Mouse (Mus musculus) limb, embryonic 11.5 days (tissue): ENCODE data around the gene Crtc1. TPM values are rescaled to one million over a fixed set of nuclear protein-coding genes. Genes with fewer than 3 reads are reported as not detected.

ENCODE experiments used
- ATAC-seq: fragments of 200-750 bp; cut with Nextera tagmentation; 2 replicates; pipeline ENCODE4 v1.8.0; 2017; ENCODE audit warnings: low read depth; ENCODE audit not compliant: insufficient number of reproducible peaks, low FRiP score, low TSS enrichment
- DNase-seq: peaks from one replicate; pipeline ENCODE4 v3.0.0-alpha.2; 2015; ENCODE audit warnings: low spot score
- H3K27ac ChIP-seq: fragments of 300-500 bp; sonication (generic); replicated peaks from 2 replicates; pipeline ENCODE4 v1.5.1; 2014; ENCODE audit warnings: low read depth, mild to moderate bottlenecking, low read length
- H3K27me3 ChIP-seq: fragments of 300-500 bp; sonication (generic); 2 replicates; pipeline ENCODE4 v1.6.1; 2014; ENCODE audit warnings: mild to moderate bottlenecking, low read length, mixed read lengths; ENCODE audit not compliant: control insufficient read depth, insufficient read depth
- H3K36me3 ChIP-seq: fragments of 300-500 bp; sonication (generic); 2 replicates; pipeline ENCODE4 v1.6.1; 2014; ENCODE audit warnings: mild to moderate bottlenecking, low read length, moderate library complexity, mixed read lengths; ENCODE audit not compliant: control insufficient read depth, insufficient read depth
- H3K4me1 ChIP-seq: fragments of 300-500 bp; sonication (generic); 2 replicates; pipeline ENCODE4 v1.6.1; 2014; ENCODE audit warnings: low read length, mixed read lengths; ENCODE audit not compliant: control insufficient read depth, insufficient read depth
- H3K4me2 ChIP-seq: fragments of 300-500 bp; sonication (generic); 2 replicates; pipeline ENCODE4 v1.6.1; 2014; ENCODE audit warnings: low read depth, mild to moderate bottlenecking, moderate library complexity; ENCODE audit not compliant: severe bottlenecking
- H3K4me3 ChIP-seq: fragments of 300-500 bp; sonication (generic); 2 replicates; pipeline ENCODE4 v1.5.1; 2014; ENCODE audit warnings: low read depth, low read length
- H3K9ac ChIP-seq: fragments of 300-500 bp; sonication (generic); 2 replicates; pipeline ENCODE4 v1.6.1; 2014; ENCODE audit warnings: mild to moderate bottlenecking, low read length
- H3K9me3 ChIP-seq: fragments of 300-500 bp; sonication (generic); 2 replicates; pipeline ENCODE4 v1.6.1; 2016; ENCODE audit warnings: low read length; ENCODE audit not compliant: control insufficient read depth
- WGBS: fragments of 180-500 bp; shearing (Covaris S2); extraction: QIAGEN DNeasy Blood & Tissue Kit; methylation state at CpG from one replicate; pipeline ENCODE4 v1.1.7; 2014; 5-methylcytosine and 5-hydroxymethylcytosine counted together
- polyA plus RNA-seq: library from polyadenylated mRNA; unstranded; fragments of >200 nt; fragmentation: Nextera tagmentation; extraction: Ambion mirVana; gene quantifications from 2 replicates; pipeline ENCODE4 v1.2.1, GENCODE M21; 2014

The Crtc1 gene
- polyA plus RNA-seq, 1 experiment from 2014 or later = 16.6 TPM

DNA sequence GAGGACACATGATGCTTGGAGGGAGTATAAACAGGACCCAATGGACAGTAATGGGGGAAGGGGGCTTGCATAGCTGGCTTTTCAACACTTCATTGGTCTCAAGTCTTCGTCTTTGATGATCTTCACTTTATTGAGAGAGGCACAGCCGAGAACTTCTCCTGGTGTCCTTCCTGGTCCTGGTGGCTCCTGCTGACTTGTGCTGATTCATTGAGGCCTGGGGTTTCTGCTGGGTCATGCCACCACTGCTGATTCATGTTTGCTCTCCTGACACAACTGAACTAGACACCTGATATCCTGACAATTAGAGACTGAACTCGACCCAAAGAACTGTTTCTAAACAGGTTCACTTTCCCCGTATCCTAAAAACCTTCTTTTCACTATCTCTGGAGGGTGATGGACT, 3.9 kb upstream of the Crtc1 start:
- no peaks in the 10 kb centered on the region for H3K27me3 ChIP-seq
- WGBS = 79% methylated on average over 4 of the region's 4 CpGs
- ATAC-seq = no peak

DNA sequence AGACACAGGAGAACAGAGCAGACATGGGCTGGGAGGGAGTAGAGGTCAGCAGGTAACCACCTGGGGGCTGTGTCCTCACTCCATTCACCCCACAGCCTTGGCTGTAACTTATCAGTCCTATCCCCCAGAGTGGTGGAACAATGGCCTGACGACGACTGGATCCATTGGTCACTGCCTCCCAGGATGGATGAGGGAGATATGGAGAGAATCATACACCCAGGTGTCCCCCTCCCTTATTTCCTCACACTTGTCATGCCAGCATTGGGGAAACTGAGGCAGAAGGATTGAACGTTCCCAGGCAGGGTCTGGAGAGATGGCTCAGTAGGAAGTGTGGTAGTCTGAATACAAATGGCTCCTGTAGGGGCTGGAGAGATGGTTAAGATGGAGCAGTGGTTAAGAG, 2.2 kb upstream of the Crtc1 start:
- no peaks in the 10 kb centered on the region for H3K27me3 ChIP-seq
- no peak overlapping the region for H3K27ac ChIP-seq
- ATAC-seq (no peak), DNase-seq (no peak)
- WGBS = 66% methylated on average over 3 of the region's 3 CpGs
- H3K36me3 ChIP-seq = no peaks in the 10 kb centered on the region
- no peak overlapping the region for H3K4me2 ChIP-seq
- H3K4me1 ChIP-seq = peaks cover 7% of the 10 kb centered on the region
- 0 out of 2 replicates have a peak overlapping the region, but pooled peaks have one; percentile 4 for H3K9ac ChIP-seq
- no peaks in the 10 kb centered on the region for H3K9me3 ChIP-seq
- no peak overlapping the region for H3K4me3 ChIP-seq

More for the DNA sequence above, 3.9 kb upstream of the Crtc1 start:
- Histone ChIP-seq H3K4me2 (no peak overlapping the region), H3K27ac (no peak overlapping the region), H3K4me3 (no peak overlapping the region), H3K9me3 (no peaks in the 10 kb centered on the region), H3K36me3 (no peaks in the 10 kb centered on the region), H3K4me1 (peaks cover 13% of the 10 kb centered on the region), H3K9ac (no peak overlapping the region)
- no peak for DNase-seq

DNA sequence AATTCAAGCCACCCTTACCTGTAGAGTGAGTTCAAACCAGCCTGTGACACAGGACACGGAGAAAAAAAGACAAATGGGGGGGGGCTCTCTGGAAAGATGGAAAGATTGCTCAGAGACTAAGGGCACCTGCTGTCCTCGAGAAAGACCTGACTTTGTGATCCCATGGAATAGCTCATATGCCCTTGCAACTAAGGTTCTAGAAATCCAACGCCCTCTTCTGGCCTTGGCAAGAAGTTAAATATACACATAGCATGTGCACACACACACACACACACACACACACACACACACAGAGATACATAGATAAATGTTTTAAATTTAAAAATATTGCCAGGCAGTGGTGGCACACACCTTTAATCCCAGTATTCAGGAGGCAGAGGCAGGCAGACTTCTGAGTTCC, 867 bp upstream of the Crtc1 start:
- no peak for DNase-seq
- H3K36me3 ChIP-seq = no peaks in the 10 kb centered on the region
- no peak overlapping the region; the same call in 1 of the 2 replicates for H3K4me2 ChIP-seq
- H3K27ac ChIP-seq = no peak overlapping the region
- no peak overlapping the region for H3K9ac ChIP-seq
- H3K4me3 ChIP-seq = no peak overlapping the region; the same call in 1 of the 2 replicates
- H3K9me3 ChIP-seq = no peaks in the 10 kb centered on the region
- WGBS = 57% methylated on average over 3 of the region's 3 CpGs
- ATAC-seq = no peak
- H3K4me1 ChIP-seq = peaks cover 7% of the 10 kb centered on the region
- no peaks in the 10 kb centered on the region for H3K27me3 ChIP-seq

DNA sequence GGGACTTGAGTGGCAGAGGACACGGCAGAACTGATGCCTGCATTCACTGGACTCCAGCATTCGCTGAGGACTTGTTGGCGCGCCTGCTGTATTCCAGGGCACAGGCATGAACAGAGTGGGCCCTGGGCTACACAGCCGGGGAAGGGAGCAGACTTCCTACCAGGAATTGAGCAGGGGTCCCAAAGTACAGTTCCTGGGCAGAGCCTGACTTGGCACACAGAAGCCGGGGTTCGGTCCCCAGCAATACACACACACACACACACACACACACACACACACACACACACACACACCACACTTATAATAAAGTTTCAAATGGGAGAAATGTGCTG, 435 bp upstream of the Crtc1 start:
- no peak for DNase-seq
- H3K4me3 ChIP-seq = peak overlapping the region; percentile 62
- H3K36me3 ChIP-seq = no peaks in the 10 kb centered on the region
- 0 out of 2 replicates have a peak overlapping the region, but pooled peaks have one; percentile 26 for H3K27ac ChIP-seq
- no peaks in the 10 kb centered on the region for H3K9me3 ChIP-seq
- ATAC-seq = peak; percentile 59
- H3K4me2 ChIP-seq = peak overlapping the region; percentile 85
- 5% methylated on average over 7 of the region's 7 CpGs for WGBS
- peaks cover 7% of the 10 kb centered on the region for H3K4me1 ChIP-seq
- H3K27me3 ChIP-seq = no peaks in the 10 kb centered on the region
- peak overlapping the region; percentile 70 for H3K9ac ChIP-seq

DNA sequence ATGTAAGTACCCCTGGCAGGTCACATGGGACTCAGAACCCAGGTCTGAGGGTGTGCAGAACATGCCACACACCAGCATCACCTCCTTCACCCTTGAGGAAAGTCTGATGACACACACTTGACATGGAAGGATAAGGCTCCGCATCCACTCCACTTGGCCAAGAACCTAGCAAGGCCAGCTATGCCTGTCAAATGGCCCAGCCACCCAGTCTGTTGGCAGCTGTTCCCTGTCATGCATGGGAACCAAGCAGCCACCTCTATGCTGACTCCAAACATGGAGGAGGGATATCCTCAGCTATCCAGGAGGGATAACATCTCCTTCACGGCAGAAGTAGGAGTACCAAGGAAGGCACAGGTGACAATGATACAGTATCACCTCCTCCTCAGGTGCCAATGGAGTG, 956 bp downstream of the Crtc1 start:
- Histone ChIP-seq H3K9me3 (no peaks in the 10 kb centered on the region), H3K4me1 (peaks cover 7% of the 10 kb centered on the region), H3K4me2 (peak overlapping the region; percentile 85), H3K27me3 (no peaks in the 10 kb centered on the region), H3K27ac (no peak overlapping the region), H3K9ac (no peak overlapping the region), H3K4me3 (no peak overlapping the region), H3K36me3 (no peaks in the 10 kb centered on the region)
- DNase-seq (no peak), ATAC-seq (no peak)
- 96% methylated on average over 2 of the region's 2 CpGs for WGBS

DNA sequence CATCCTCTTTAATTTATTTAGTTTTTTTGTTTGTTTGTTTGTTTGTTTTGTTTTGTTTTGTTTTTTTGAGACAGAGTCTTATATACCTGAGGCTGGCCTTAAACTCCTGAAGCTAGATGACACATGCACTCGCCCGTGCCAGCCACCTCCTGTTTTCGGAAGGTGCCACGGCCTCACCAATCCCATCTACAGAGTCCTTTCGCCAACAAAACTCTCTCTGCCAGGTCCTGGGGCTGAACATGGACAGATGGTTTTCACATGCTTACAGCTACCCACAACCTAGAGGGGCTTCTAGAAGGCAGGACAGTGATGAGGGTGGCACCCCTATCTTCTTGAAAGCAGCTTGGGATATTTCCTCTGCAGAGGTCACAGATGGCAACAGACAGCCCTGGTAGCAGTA, 4.2 kb downstream of the Crtc1 start:
- no peaks in the 10 kb centered on the region for H3K9me3 ChIP-seq
- ATAC-seq = no peak
- no peaks in the 10 kb centered on the region for H3K36me3 ChIP-seq
- H3K4me1 ChIP-seq = peaks cover 7% of the 10 kb centered on the region
- H3K9ac ChIP-seq = no peak overlapping the region
- H3K4me3 ChIP-seq = no peak overlapping the region
- WGBS = 87% methylated on average over 5 of the region's 5 CpGs
- no peaks in the 10 kb centered on the region for H3K27me3 ChIP-seq
- no peak for DNase-seq
- H3K4me2 ChIP-seq = no peak overlapping the region
- no peak overlapping the region for H3K27ac ChIP-seq

DNA sequence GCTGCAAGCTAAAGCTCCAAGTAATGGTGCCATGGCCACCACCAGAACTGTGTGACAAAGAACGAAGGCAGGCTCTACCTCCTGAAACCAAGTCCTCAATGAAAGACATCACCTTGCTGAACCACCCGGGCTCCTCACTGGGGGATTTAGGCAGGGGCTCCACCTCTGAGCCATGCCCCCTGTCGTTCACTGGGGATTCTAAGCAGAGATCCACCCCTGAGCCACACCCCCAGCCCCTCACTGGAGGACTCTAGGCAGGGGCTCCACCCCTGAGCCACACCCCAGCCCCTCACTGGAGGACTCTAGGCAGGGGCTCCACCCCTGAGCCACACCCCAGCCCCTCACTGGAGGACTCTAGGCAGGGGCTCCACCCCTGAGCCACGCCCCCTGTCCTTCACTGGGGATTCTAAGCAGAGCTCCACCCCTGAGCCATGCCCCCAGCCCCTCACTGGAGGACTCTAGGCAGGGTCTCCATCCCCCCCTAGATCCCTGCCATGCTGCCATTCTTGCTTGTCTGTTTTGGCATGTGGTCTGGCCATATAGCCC, 6.3 kb downstream of the Crtc1 start:
- ATAC-seq (no peak), DNase-seq (no peak)
- Histone ChIP-seq H3K9me3 (no peaks in the 10 kb centered on the region), H3K27ac (no peak overlapping the region), H3K4me3 (no peak overlapping the region), H3K36me3 (no peaks in the 10 kb centered on the region), H3K4me2 (no peak overlapping the region), H3K27me3 (no peaks in the 10 kb centered on the region), H3K4me1 (no peaks in the 10 kb centered on the region), H3K9ac (no peak overlapping the region)
- 36% methylated on average over 4 of the region's 4 CpGs for WGBS

DNA sequence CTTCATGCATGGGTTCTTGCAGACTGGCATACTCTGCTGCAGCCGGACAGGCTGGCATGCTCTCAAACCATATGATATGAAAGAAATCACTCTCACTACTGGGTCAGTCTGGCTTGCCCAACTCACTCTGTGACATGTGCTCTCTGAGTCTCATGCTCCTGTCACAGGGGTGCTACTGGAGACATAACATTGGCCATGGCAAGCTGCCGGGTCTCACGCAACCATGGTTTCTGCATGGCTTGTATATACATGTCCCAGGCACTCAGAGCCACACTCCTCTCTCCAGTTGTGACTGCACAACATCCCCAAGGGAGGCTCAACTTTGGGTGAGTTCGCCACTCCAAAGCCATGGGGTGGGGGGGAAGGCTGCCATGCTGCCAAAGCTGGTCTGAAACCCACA, 8.2 kb downstream of the Crtc1 start:
- DNase-seq (no peak), ATAC-seq (no peak)
- Histone ChIP-seq H3K4me1 (no peaks in the 10 kb centered on the region), H3K9ac (no peak overlapping the region), H3K27me3 (no peaks in the 10 kb centered on the region), H3K36me3 (no peaks in the 10 kb centered on the region), H3K9me3 (no peaks in the 10 kb centered on the region), H3K27ac (no peak overlapping the region), H3K4me3 (no peak overlapping the region), H3K4me2 (no peak overlapping the region)
- WGBS = 97% methylated on average over 4 of the region's 4 CpGs

DNA sequence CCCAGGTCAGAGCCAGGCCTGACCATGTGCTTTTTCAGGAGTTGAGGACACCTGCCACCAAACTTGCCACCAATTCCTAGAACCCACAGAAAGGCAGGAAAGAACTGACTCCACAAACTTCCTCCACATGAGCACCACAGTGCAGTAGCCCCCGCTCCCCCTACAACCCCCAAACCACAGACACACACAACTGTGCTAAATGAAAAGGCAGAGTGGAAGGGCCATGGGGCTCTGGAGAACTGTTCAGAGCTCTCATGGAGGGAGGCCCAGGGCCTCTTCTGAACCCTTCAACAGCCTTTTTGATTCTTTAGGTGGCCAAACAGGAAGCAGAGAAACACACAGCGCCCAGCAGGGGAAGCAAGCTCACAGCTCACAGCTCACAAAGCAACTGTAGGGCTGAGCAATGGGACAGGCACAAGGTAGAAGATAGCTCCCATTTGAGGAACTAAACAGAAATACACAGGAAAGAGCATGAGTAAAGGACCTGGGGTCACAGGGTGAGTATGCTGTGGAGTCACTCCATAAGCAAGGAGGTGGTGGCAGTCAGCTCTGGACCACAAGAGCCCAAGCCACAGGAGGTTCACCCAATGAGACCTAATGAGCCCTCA, 13.0 kb downstream of the Crtc1 start:
- no peak overlapping the region for H3K4me2 ChIP-seq
- no peak overlapping the region for H3K9ac ChIP-seq
- H3K9me3 ChIP-seq = no peaks in the 10 kb centered on the region
- WGBS = 90% methylated on average over 2 of the region's 2 CpGs
- ATAC-seq (no peak), DNase-seq (no peak)
- no peaks in the 10 kb centered on the region for H3K36me3 ChIP-seq
- no peak overlapping the region for H3K27ac ChIP-seq
- no peaks in the 10 kb centered on the region for H3K4me1 ChIP-seq
- H3K27me3 ChIP-seq = no peaks in the 10 kb centered on the region
- H3K4me3 ChIP-seq = no peak overlapping the region
